ENCODE assay signal across 22 mouse cellular contexts in the genomic region with DNA sequence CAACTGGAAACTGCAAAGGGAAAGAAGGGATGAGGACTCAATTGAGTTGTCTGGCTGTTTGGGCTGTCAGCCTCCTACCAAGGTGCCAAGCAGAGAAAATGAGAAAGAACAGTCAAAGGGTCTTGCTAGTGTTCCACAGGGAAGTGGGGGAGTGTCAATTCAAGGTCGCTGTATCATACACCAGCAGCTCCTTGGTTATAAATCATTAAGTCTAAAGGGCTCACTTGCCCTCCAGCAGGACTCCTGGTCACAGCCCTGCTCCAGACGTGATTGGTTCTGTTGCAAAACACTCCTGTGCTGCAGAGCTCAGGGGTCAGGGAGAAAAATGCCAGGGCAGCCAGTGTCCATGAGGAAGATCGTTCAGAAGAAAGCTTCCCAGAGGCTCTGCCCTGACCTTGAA. TPM values are rescaled to one million over a fixed set of nuclear protein-coding genes. Genes with fewer than 3 reads are reported as not detected.
"Had no signal": no experiment of that assay in that cellular context is flagged by ENCODE, and none has a peak within 500 bp of the region (broad histone marks: within the 10 kb centered on the region; RNA-seq: fewer than 3 reads in every experiment).

No protein-coding gene starts in this region.

- H3K9me3 ChIP-seq: heart, embryonic 15.5 days; hindbrain, embryonic 12.5 days; limb, embryonic 13.5 days; limb, embryonic 15.5 days; liver, embryonic 12.5 days had no signal

- H3K27ac ChIP-seq: heart, adult 2 months; heart, embryonic 13.5 days; heart, embryonic 15.5 days; hindbrain, embryonic 12.5 days; hindbrain, embryonic 14.5 days; hindbrain, postnatal 0 days; limb, embryonic 13.5 days; limb, embryonic 15.5 days; liver, embryonic 12.5 days; liver, embryonic 14.5 days had no signal

- H3K4me2 ChIP-seq: heart, embryonic 11.5 days; heart, embryonic 13.5 days; heart, embryonic 15.5 days; hindbrain, embryonic 12.5 days; hindbrain, embryonic 14.5 days; limb, embryonic 13.5 days; limb, embryonic 15.5 days; liver, embryonic 12.5 days had no signal

- H3K9ac ChIP-seq: forebrain, postnatal 0 days; heart, embryonic 13.5 days; heart, embryonic 15.5 days; hindbrain, embryonic 12.5 days; hindbrain, embryonic 14.5 days; limb, embryonic 13.5 days; limb, embryonic 15.5 days; liver, embryonic 12.5 days; liver, embryonic 14.5 days had no signal

- H3K36me3 ChIP-seq: heart, embryonic 13.5 days; heart, embryonic 15.5 days; hindbrain, embryonic 12.5 days; limb, embryonic 13.5 days; limb, embryonic 15.5 days; liver, embryonic 12.5 days had no signal

- DNase-seq: forebrain, postnatal 0 days; gastrocnemius, postnatal 14 days; gastrocnemius, postnatal 36 days; heart, adult 2 months; heart, postnatal 14 days; heart, postnatal 36 days; kidney, adult 18-20 months; kidney, adult 9 months; layer of hippocampus, adult 9-11 months; layer of hippocampus, postnatal 36 days had no signal

- H3K4me1 ChIP-seq: heart, embryonic 13.5 days; heart, embryonic 15.5 days; hindbrain, embryonic 12.5 days; liver, embryonic 12.5 days had no signal

- H3K4me3 ChIP-seq: heart, adult 2 months; heart, embryonic 13.5 days; heart, embryonic 15.5 days; hindbrain, embryonic 12.5 days; limb, embryonic 13.5 days; limb, embryonic 15.5 days; liver, embryonic 12.5 days had no signal

- H3K27me3 ChIP-seq: heart, embryonic 13.5 days; heart, embryonic 15.5 days; hindbrain, embryonic 12.5 days; limb, embryonic 13.5 days; limb, embryonic 15.5 days; liver, embryonic 12.5 days had no signal

- ATAC-seq: forebrain, postnatal 0 days; hindbrain, postnatal 0 days; intestine, embryonic 16.5 days; liver, embryonic 12.5 days had no signal

RNA-seq across cellular contexts. Expression of gene Galnt17, which starts 11.3 kb away (rescaled TPM):
- total RNA-seq: hematopoietic stem cell, adult 5-6 weeks had no signal
